Mouse (Mus musculus): ENCODE data around the gene Slc1a7.

DNA sequence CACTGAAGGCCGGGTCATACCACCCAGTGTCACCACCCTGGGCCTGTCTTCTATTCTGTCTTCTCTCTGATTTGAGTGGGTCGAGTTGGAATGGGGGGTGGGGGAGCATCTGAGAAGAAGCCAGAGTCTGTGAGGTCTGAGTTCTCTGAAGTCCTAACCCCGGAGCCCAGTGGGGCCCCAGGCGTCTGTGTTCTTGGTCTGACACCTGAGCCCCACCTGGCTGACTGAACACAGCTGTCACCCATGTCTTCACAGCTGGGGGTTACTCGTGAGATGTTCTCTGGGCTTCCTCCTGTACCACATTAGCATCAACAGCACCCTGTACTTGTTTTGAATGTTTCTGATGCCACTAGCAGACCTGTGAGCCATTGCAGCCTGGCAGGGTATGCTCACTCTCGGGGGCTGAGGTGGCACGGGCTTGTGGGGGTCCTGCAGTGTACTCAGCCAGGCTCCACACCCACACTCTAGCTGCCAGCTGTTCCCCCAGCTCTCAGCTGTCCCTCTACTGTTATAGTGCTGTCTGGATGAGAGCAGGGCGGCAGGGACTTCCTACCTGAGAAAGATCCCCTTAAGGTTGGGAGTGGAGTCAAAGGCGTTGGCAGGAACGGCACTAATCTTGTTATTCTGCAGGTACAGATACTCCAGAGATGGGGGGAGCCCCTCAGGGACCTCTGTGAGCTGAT lies 50.2 kb downstream of the Slc1a7 start:
- TF ChIP-seq CTCF (IDR thresholded peaks at IDR 0.05; ENCODE audit: low read depth) (no peak), EP300 (optimal IDR thresholded peaks at IDR 0.05) (no peak)
